Mouse (Mus musculus) CH12F3 (cell line): Measurements from ENCODE around the gene Tmem218.

Experiments
- in situ Hi-C: fragments of 300-500 bp; cut with MboI; formaldehyde crosslinking; loops from 2 replicates; pipeline ENCODE4 v1.14.3; 2020; ENCODE audit warnings: low sequenced_read_pairs

The Tmem218 gene

GRCm38 (mm10) chr9:37207929-37208411 is at the start of gene Tmem218:
Gene Tmem218, plus strand, starts transcription at chr9:37208223.
- in situ Hi-C loops, result no loop called here

- in situ Hi-C loops, result no loop called here
These were observed 47.3 kb upstream of the Tmem218 start for GRCm38 (mm10) chr9:37160686-37161085.

GRCm38 (mm10) chr9:37166899-37167298 is 41.1 kb upstream of the Tmem218 start:
- in situ Hi-C loops, result no loop called here

GRCm38 (mm10) chr9:37173376-37173775 is 34.6 kb upstream of the Tmem218 start:
- in situ Hi-C loops, result no loop called here

- in situ Hi-C loops, result no loop called here
These were observed 32.0 kb upstream of the Tmem218 start for GRCm38 (mm10) chr9:37176002-37176401.

- in situ Hi-C loops, result no loop called here
These were observed 30.9 kb upstream of the Tmem218 start for GRCm38 (mm10) chr9:37177107-37177506.

- in situ Hi-C loops, result no loop called here
These were observed 30.5 kb upstream of the Tmem218 start for GRCm38 (mm10) chr9:37177551-37177950.

- in situ Hi-C loops, result no loop called here
These were observed 29.1 kb upstream of the Tmem218 start for GRCm38 (mm10) chr9:37178911-37179310.

- in situ Hi-C loops, result no loop called here
These were observed 28.4 kb upstream of the Tmem218 start for GRCm38 (mm10) chr9:37179596-37179995.

GRCm38 (mm10) chr9:37181596-37181995 is 26.4 kb upstream of the Tmem218 start:
- in situ Hi-C loops, result no loop called here

- in situ Hi-C loops, result no loop called here
These were observed 24.8 kb upstream of the Tmem218 start for GRCm38 (mm10) chr9:37183176-37183575.

- in situ Hi-C loops, result no loop called here
These were observed 20.6 kb upstream of the Tmem218 start for GRCm38 (mm10) chr9:37187407-37187806.

- in situ Hi-C loops, result no loop called here
These were observed 20.0 kb upstream of the Tmem218 start for GRCm38 (mm10) chr9:37188024-37188423.

- in situ Hi-C loops, result no loop called here
These were observed 11.0 kb upstream of the Tmem218 start for GRCm38 (mm10) chr9:37197067-37197466.

GRCm38 (mm10) chr9:37200414-37200813 is 7.6 kb upstream of the Tmem218 start:
- in situ Hi-C loops, result no loop called here

- in situ Hi-C loops, result no loop called here
These were observed 4.1 kb upstream of the Tmem218 start for GRCm38 (mm10) chr9:37203884-37204283.

- in situ Hi-C loops, result no loop called here
These were observed 5.2 kb downstream of the Tmem218 start for GRCm38 (mm10) chr9:37213060-37213738.

GRCm38 (mm10) chr9:37214327-37215060 is 6.5 kb downstream of the Tmem218 start:
- in situ Hi-C loops, result no loop called here

GRCm38 (mm10) chr9:37220755-37221154 is 12.7 kb downstream of the Tmem218 start:
- in situ Hi-C loops, result loop anchor here (10.0 kb wide), 1 partner anchor 256 kb away; no protein-coding TSS in a partner anchor

GRCm38 (mm10) chr9:37225581-37225980 is 17.6 kb downstream of the Tmem218 start:
- in situ Hi-C loops, result loop anchor here (10.0 kb wide), 1 partner anchor 261 kb away; no protein-coding TSS in a partner anchor

GRCm38 (mm10) chr9:37229880-37230325 is 21.9 kb downstream of the Tmem218 start:
- in situ Hi-C loops, result loop anchor here (10.0 kb wide), 1 partner anchor 265 kb away; no protein-coding TSS in a partner anchor
